Mouse (Mus musculus): Measurements from ENCODE around the gene Daam2. TPM values are rescaled to one million over a fixed set of nuclear protein-coding genes. Genes with fewer than 3 reads are reported as not detected.

The Daam2 gene
- polyA plus RNA-seq, 1 experiment from 2014 or later = 2.5 TPM

DNA sequence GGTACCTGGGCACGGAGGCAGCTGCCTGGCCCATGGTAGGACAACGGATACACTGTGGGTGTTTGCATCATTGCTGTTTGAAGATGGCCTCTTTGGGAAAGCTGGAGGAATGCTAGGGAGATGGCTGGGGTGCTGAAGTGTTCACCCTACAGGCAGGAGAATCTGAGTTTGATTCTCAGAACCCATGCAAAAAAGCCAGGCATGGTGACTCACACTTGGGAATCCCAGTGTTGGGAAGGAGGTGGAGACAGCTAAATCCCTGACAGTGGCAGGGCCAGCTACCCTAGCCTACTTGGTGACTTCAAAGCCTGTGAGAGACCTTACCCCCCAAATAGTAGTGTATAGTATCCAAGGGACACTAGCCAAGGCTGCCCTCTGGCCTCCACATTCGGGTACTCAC, 49.0 kb downstream of the Daam2 start:
- H3K36me3 ChIP-seq (ENCODE audit: control insufficient read depth, insufficient read depth, low read length) = no peaks in the 10 kb centered on the region
- H3K4me3 ChIP-seq (ENCODE audit: low read depth, low read length) = no peak overlapping the region
- H3K9ac ChIP-seq (ENCODE audit: low read length) = no peak overlapping the region
- DNase-seq (ENCODE audit: low spot score) (no peak), ATAC-seq (ENCODE audit: low FRiP score, low TSS enrichment) (no peak)
- 85% methylated on average over 3 of the region's 3 CpGs for WGBS
- no peak overlapping the region for H3K4me2 ChIP-seq (replicated peaks; ENCODE audit: low read depth)
- no peaks in the 10 kb centered on the region for H3K4me1 ChIP-seq (replicated peaks; ENCODE audit: control insufficient read depth, insufficient read depth)
- H3K27ac ChIP-seq (replicated peaks) = no peak overlapping the region
- no peaks in the 10 kb centered on the region for H3K27me3 ChIP-seq (ENCODE audit: control insufficient read depth, insufficient read depth, low read length)
- TF ChIP-seq CTCF (IDR thresholded peaks at IDR 0.05; ENCODE audit: low read depth) (no peak), EP300 (optimal IDR thresholded peaks at IDR 0.05) (no peak)
- H3K9me3 ChIP-seq (ENCODE audit: control insufficient read depth, low read length) = no peaks in the 10 kb centered on the region

DNA sequence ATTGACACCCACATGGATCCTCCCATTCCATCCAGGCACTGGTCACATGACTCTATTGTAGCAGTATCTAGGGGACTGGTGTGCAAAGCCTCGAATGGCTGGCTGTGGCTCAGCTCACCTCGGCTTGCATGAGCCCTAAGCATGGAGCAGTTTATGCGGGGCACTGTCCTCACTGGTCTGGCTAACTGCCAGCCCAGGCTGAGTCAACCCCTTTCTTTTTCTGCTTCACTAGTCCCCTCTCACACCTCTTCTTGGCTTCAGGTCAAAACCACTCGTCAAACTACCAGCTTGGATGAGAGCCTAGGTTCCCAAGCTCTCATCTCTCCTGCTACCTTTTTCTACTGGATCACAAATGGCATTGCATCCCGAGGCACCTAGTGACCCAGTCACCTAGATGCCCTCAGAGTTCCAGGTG, 51.5 kb downstream of the Daam2 start:
- H3K4me3 ChIP-seq (ENCODE audit: low read depth, low read length) = no peak overlapping the region
- no peak for DNase-seq (ENCODE audit: low spot score)
- ATAC-seq (ENCODE audit: low FRiP score, low TSS enrichment) = no peak
- H3K9ac ChIP-seq (ENCODE audit: low read length) = no peak overlapping the region
- H3K36me3 ChIP-seq (ENCODE audit: control insufficient read depth, insufficient read depth, low read length) = no peaks in the 10 kb centered on the region
- no peak overlapping the region for H3K27ac ChIP-seq (replicated peaks)
- H3K4me1 ChIP-seq (replicated peaks; ENCODE audit: control insufficient read depth, insufficient read depth) = no peaks in the 10 kb centered on the region
- no peaks in the 10 kb centered on the region for H3K9me3 ChIP-seq (ENCODE audit: control insufficient read depth, low read length)
- H3K4me2 ChIP-seq (replicated peaks; ENCODE audit: low read depth) = no peak overlapping the region
- 48% methylated on average over 5 of the region's 5 CpGs for WGBS
- no peak for TF ChIP-seq CTCF (IDR thresholded peaks at IDR 0.05; ENCODE audit: low read depth)
- no peak for TF ChIP-seq EP300 (optimal IDR thresholded peaks at IDR 0.05)
- H3K27me3 ChIP-seq (ENCODE audit: control insufficient read depth, insufficient read depth, low read length) = no peaks in the 10 kb centered on the region

DNA sequence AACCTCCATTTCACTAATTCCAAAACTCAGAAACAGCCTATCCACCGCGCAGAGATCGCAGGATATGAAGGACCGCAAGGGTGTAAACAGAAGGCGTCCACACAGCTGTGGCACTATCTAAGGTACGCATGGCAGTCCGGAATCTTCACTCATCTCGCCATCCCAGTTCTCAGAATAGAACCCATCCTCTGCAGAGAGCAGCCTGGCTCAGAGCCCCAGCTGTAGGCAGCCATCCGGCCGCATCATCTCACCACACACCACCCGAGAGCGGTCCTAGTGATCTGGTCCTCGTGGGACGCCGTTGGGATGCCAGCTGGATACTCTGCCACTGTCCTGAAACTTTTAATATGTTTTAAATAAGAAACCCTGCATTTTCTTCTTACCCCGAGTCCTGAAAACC, 54.7 kb downstream of the Daam2 start:
- ATAC-seq (ENCODE audit: low FRiP score, low TSS enrichment) (no peak), DNase-seq (ENCODE audit: low spot score) (no peak)
- Histone ChIP-seq H3K27ac (replicated peaks) (no peak overlapping the region), H3K9me3 (ENCODE audit: control insufficient read depth, low read length) (no peaks in the 10 kb centered on the region), H3K9ac (ENCODE audit: low read length) (no peak overlapping the region), H3K4me3 (ENCODE audit: low read depth, low read length) (no peak overlapping the region), H3K27me3 (ENCODE audit: control insufficient read depth, insufficient read depth, low read length) (no peaks in the 10 kb centered on the region), H3K36me3 (ENCODE audit: control insufficient read depth, insufficient read depth, low read length) (no peaks in the 10 kb centered on the region), H3K4me2 (replicated peaks; ENCODE audit: low read depth) (no peak overlapping the region), H3K4me1 (replicated peaks; ENCODE audit: control insufficient read depth, insufficient read depth) (no peaks in the 10 kb centered on the region)
- WGBS = 90% methylated on average over 16 of the region's 16 CpGs
- TF ChIP-seq EP300 (optimal IDR thresholded peaks at IDR 0.05) (no peak), CTCF (IDR thresholded peaks at IDR 0.05; ENCODE audit: low read depth) (no peak)

DNA sequence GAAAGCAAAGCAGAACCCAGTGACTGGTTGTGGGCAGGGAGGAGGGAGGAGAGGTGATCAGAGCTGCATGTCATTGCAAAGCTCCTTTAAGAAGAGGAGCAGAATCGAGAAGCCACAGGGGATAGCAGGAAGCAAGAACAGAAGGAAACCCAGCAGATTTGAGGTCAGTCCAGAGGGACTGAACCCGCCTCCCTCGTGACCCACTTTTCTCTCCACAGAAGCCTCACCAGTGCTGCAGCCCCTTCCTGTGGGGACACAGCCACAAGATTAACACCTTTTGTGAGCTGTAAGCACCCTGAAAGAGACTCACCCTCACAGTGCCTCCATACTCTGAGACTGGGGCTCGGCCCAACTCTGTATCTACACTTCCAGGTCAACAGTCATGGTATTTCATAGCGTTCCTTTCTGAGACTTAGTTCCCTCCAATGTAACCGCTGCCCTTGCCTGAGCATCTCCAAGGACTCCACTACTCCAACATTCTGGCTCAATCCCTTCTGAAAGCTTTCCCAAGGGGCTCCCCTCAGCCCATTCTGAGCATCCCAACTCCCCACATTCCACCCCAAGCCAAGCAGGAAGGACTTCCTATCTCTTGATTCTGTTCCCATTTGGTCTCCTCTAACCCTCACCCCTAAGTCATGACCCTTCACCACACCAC, 60.8 kb downstream of the Daam2 start:
- H3K4me1 ChIP-seq (replicated peaks; ENCODE audit: control insufficient read depth, insufficient read depth) = no peaks in the 10 kb centered on the region
- H3K4me2 ChIP-seq (replicated peaks; ENCODE audit: low read depth) = no peak overlapping the region
- ATAC-seq (ENCODE audit: low FRiP score, low TSS enrichment) (no peak), DNase-seq (ENCODE audit: low spot score) (no peak)
- H3K9me3 ChIP-seq (ENCODE audit: control insufficient read depth, low read length) = no peaks in the 10 kb centered on the region
- no peak overlapping the region for H3K27ac ChIP-seq (replicated peaks)
- H3K36me3 ChIP-seq (ENCODE audit: control insufficient read depth, insufficient read depth, low read length) = no peaks in the 10 kb centered on the region
- H3K27me3 ChIP-seq (ENCODE audit: control insufficient read depth, insufficient read depth, low read length) = no peaks in the 10 kb centered on the region
- H3K4me3 ChIP-seq (ENCODE audit: low read depth, low read length) = no peak overlapping the region
- no peak overlapping the region for H3K9ac ChIP-seq (ENCODE audit: low read length)
- TF ChIP-seq EP300 (optimal IDR thresholded peaks at IDR 0.05) (no peak), CTCF (IDR thresholded peaks at IDR 0.05; ENCODE audit: low read depth) (no peak)
- 69% methylated on average over 6 of the region's 6 CpGs for WGBS

DNA sequence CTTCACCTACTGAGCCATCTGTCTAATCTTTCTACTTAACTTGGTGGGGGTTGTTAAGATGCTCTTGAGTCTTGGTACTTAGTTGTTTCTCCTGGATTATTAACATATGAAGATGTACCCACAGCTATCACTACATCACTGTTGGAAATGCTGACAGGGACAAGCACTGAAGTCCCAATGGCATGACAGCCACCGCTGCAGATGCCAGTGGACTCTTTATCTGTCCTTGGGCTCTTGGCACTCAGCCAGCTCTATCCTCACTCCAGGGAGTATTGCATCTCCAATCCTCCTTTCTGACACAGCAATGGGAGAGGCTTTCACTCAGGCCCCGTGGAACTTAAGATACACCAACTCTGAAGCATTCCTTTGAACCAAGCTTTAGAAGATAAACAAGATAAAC, 63.9 kb downstream of the Daam2 start:
- Histone ChIP-seq H3K9ac (ENCODE audit: low read length) (no peak overlapping the region), H3K4me2 (replicated peaks; ENCODE audit: low read depth) (no peak overlapping the region), H3K36me3 (ENCODE audit: control insufficient read depth, insufficient read depth, low read length) (no peaks in the 10 kb centered on the region), H3K4me3 (ENCODE audit: low read depth, low read length) (no peak overlapping the region), H3K27me3 (ENCODE audit: control insufficient read depth, insufficient read depth, low read length) (no peaks in the 10 kb centered on the region), H3K27ac (replicated peaks) (no peak overlapping the region), H3K4me1 (replicated peaks; ENCODE audit: control insufficient read depth, insufficient read depth) (no peaks in the 10 kb centered on the region), H3K9me3 (ENCODE audit: control insufficient read depth, low read length) (no peaks in the 10 kb centered on the region)
- no peak for ATAC-seq (ENCODE audit: low FRiP score, low TSS enrichment)
- no peak for DNase-seq (ENCODE audit: low spot score)
- WGBS = 44% methylated on average over 2 of the region's 2 CpGs
- TF ChIP-seq EP300 (optimal IDR thresholded peaks at IDR 0.05) (no peak), CTCF (IDR thresholded peaks at IDR 0.05; ENCODE audit: low read depth) (no peak)

DNA sequence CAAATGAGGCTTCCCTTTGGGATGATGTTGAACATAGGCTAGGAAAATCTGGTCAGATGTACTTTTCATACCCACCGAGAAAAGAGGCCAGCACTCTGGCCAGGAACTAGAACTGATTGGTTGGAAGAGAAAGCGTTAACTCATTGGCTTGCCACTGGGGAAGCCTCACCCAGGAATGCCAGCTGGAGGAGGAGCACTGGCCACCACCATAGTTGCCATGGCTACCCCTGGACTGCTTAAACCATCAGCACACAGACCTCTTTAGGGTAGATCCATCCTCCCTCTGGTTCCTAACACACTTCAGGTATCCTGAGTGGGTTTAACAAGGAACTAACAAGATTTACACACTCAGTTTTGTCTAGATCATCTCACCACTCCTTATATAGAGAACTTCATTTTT, 64.5 kb downstream of the Daam2 start:
- Histone ChIP-seq H3K4me2 (replicated peaks; ENCODE audit: low read depth) (no peak overlapping the region), H3K36me3 (ENCODE audit: control insufficient read depth, insufficient read depth, low read length) (no peaks in the 10 kb centered on the region), H3K4me3 (ENCODE audit: low read depth, low read length) (no peak overlapping the region), H3K9ac (ENCODE audit: low read length) (no peak overlapping the region), H3K27ac (replicated peaks) (no peak overlapping the region), H3K27me3 (ENCODE audit: control insufficient read depth, insufficient read depth, low read length) (no peaks in the 10 kb centered on the region), H3K9me3 (ENCODE audit: control insufficient read depth, low read length) (no peaks in the 10 kb centered on the region), H3K4me1 (replicated peaks; ENCODE audit: control insufficient read depth, insufficient read depth) (no peaks in the 10 kb centered on the region)
- TF ChIP-seq CTCF (IDR thresholded peaks at IDR 0.05; ENCODE audit: low read depth) (no peak), EP300 (optimal IDR thresholded peaks at IDR 0.05) (no peak)
- DNase-seq (ENCODE audit: low spot score) (no peak), ATAC-seq (ENCODE audit: low FRiP score, low TSS enrichment) (no peak)
- WGBS = 88% methylated on average over 2 of the region's 2 CpGs

Data from stomach, postnatal 0 days (tissue).